Mouse (Mus musculus): Measurements from ENCODE around the gene Ascc3. TPM values are rescaled to one million over a fixed set of nuclear protein-coding genes. Genes with fewer than 3 reads are reported as not detected.

Ascc3 gene
- total and polyA plus RNA-seq, 2 experiments from 2014 or later, result 7.5 to 19.9 TPM

DNA sequence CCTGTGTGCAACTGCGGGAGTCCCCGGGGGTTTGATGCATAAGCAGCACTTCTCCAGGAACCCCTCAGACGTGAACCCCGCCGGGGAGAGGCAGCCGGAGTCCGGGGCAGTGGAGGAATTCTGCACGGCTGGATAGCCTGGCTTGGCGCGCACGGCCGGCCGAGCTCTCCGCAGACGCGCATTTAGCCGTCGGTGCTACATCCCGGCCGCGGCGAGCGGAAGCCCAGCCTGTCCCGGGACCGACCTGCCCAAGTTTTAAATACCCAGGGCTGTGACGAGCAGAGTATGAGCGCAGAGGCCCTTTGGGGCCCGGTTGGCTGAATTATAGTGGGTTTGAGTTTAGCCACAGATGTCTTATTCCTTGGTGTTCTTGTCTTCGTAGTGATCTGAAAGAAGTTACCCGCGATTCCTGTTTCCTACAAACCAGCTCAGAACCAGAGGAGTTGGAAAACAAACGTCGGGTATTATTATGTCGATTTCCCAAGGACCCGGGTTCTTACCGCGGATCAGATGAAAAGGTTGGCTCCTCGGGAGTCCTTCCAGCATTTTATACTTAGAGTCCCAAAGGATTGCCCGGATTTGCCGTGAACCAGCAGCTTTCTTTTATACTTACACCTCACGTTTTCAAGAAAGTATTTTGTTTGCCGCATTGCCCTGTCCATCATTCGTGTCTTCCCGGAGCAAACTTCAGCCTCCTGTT lies 302.8 kb downstream of the Ascc3 start:
- H3K9me3 ChIP-seq (replicated peaks; ENCODE audit: control insufficient read depth, low read length), result no peaks in the 10 kb centered on the region
- 0 out of 2 replicates have a peak, but pooled peaks cover 4% of the 10 kb centered on the region for H3K4me1 ChIP-seq (ENCODE audit: control insufficient read depth, insufficient read depth)
- H3K36me3 ChIP-seq (replicated peaks; ENCODE audit: control insufficient read depth, insufficient read depth, low read length), result no peaks in the 10 kb centered on the region
- WGBS, result 1% methylated on average over 44 of the region's 44 CpGs
- H3K9ac ChIP-seq (replicated peaks; ENCODE audit: low read depth, low read length), result no peak overlapping the region
- peak overlapping the region; percentile 41 for H3K4me3 ChIP-seq (ENCODE audit: low read depth, low read length)
- TF ChIP-seq CTCF (IDR thresholded peaks at IDR 0.05; ENCODE audit: low read depth) (no peak), EP300 (IDR thresholded peaks at IDR 0.05; ENCODE audit: low read depth) (no peak)
- ATAC-seq (ENCODE audit: insufficient read depth, low read depth) (no peak), DNase-seq (ENCODE audit: low spot score) (no peak)
- peak overlapping the region; percentile 54 for H3K4me2 ChIP-seq (ENCODE audit: low read depth, low read length)
- H3K27ac ChIP-seq (ENCODE audit: low read depth), result no peak overlapping the region
- peaks cover 100% of the 10 kb centered on the region for H3K27me3 ChIP-seq (ENCODE audit: control insufficient read depth, insufficient read depth, low read length)

DNA sequence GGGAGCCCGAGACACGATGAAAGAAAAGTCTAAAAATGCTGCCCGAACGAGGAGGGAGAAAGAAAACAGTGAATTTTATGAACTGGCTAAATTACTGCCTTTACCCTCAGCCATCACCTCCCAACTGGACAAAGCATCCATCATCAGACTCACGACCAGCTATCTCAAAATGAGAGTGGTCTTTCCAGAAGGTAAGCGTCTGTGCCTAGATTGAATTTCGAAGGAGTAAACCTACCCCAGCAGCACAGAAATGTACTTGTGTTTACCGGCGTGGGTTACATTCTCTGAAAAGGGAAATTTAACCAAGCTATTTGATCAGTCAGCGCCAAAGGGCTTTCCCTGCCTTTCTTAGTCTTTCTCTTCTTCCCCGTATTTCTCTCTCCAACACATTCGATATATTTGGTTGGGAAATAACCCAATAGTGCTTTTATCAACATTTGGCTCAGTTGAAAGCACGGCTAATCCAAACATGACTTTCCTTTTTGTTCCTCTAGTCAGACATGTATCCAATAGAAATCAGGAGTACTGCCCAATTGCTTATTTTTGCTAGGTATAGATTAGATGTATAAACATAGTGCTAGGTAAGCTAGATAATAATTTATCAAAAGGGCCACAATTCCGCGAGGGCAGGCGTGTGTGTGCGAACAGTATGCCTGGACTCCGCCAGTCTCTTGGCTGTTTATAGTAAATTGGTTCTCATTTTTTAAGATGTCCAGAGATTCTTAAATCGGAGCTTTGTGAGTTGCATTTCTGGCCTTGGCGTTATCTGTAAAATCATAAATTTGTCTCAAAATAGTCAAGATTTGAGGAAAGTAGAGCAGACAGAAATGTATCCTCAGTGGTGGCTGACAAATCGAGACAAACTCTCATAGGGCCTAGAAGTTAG lies 303.7 kb downstream of the Ascc3 start:
- 10% methylated on average over 21 of the region's 21 CpGs for WGBS
- Histone ChIP-seq H3K4me3 (ENCODE audit: low read depth, low read length) (no peak overlapping the region), H3K36me3 (replicated peaks; ENCODE audit: control insufficient read depth, insufficient read depth, low read length) (no peaks in the 10 kb centered on the region), H3K27ac (ENCODE audit: low read depth) (no peak overlapping the region), H3K4me1 (ENCODE audit: control insufficient read depth, insufficient read depth) (0 out of 2 replicates have a peak, but pooled peaks cover 4% of the 10 kb centered on the region), H3K9me3 (replicated peaks; ENCODE audit: control insufficient read depth, low read length) (no peaks in the 10 kb centered on the region), H3K4me2 (ENCODE audit: low read depth, low read length) (no peak overlapping the region), H3K9ac (replicated peaks; ENCODE audit: low read depth, low read length) (no peak overlapping the region), H3K27me3 (ENCODE audit: control insufficient read depth, insufficient read depth, low read length) (peaks cover 100% of the 10 kb centered on the region)
- DNase-seq (ENCODE audit: low spot score) (no peak), ATAC-seq (ENCODE audit: insufficient read depth, low read depth) (no peak)
- TF ChIP-seq EP300 (IDR thresholded peaks at IDR 0.05; ENCODE audit: low read depth) (no peak), CTCF (IDR thresholded peaks at IDR 0.05; ENCODE audit: low read depth) (no peak)

DNA sequence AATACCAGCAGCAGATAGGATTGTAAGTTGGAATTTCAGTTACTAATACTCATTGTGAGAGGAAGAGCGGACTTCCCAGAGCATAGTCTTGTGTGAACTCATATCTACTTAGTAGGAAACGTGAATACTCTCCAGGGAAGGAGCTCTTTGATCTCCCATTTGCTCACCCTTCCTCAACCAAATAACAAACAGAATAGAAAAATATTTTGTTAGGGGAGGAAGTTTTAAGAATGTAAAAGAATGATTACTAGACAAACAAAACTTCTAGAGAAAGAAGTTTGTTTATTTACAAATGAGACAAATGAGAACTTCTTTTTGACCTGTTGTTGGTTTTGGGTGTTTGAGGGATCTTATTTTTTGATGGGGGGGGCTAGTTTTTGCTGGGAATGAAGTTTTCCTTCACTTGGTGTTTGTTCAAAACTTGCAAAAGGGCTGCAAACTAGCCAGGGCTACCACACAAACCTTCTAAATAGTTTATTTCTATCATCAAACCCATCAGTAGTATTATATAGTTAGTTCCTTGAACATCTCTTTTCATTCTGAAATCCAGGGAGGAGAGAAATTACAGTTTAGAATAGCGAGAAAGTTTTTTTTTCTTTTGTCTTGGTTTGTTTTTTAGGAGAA lies 304.4 kb downstream of the Ascc3 start:
- ATAC-seq (ENCODE audit: insufficient read depth, low read depth) (no peak), DNase-seq (ENCODE audit: low spot score) (no peak)
- Histone ChIP-seq H3K27me3 (ENCODE audit: control insufficient read depth, insufficient read depth, low read length) (peaks cover 100% of the 10 kb centered on the region), H3K9me3 (replicated peaks; ENCODE audit: control insufficient read depth, low read length) (no peaks in the 10 kb centered on the region), H3K4me2 (ENCODE audit: low read depth, low read length) (no peak overlapping the region), H3K4me3 (ENCODE audit: low read depth, low read length) (no peak overlapping the region), H3K36me3 (replicated peaks; ENCODE audit: control insufficient read depth, insufficient read depth, low read length) (no peaks in the 10 kb centered on the region), H3K27ac (ENCODE audit: low read depth) (no peak overlapping the region), H3K9ac (replicated peaks; ENCODE audit: low read depth, low read length) (no peak overlapping the region), H3K4me1 (ENCODE audit: control insufficient read depth, insufficient read depth) (0 out of 2 replicates have a peak, but pooled peaks cover 4% of the 10 kb centered on the region)
- no peak for TF ChIP-seq EP300 (IDR thresholded peaks at IDR 0.05; ENCODE audit: low read depth)
- no peak for TF ChIP-seq CTCF (IDR thresholded peaks at IDR 0.05; ENCODE audit: low read depth)
- WGBS, result 12% methylated on average over 3 of the region's 3 CpGs

DNA sequence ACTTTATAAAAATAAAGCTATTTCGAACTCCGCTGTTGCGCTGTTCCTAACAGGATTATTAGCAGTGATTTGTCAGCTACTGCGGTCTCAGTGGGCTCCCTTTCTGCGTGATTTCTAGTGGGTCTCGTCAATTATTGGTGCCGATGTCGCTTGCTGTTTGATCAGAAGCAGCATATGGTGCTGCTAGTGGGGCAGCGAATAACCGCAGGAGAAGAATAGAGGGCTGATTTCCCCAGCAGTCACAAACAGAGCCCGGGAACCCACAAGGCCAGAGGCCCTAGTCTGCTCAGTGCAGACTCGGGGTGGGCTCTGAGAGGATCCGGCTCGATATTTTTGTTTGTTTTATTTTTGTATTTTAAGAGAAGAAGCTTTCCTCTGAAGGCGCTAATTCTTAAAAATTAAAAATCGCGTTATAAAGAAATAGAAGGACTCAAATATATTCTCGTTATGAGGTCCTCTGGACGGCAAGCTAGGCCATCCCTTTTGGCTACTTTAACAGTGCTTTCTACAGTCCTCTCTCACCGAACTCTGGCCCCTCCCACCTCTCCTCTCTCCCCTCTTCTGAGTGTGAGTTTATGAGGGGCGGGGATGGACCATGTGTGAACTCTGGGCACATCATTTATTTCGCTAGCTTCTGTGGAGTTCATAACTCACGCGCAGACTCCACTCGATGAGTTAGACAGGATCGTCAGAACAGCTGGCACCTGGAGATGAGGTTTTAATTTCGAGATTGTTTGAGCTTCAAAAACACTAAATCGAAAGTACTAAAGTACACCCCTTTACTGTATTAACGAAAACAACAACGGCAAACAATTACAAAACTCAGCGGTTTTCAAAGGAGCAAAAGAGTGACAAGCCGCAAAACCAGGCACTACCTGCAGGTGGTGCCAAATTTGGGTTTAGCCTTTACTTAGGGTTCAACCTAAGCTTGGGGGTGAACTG lies 305.3 kb downstream of the Ascc3 start:
- DNase-seq (ENCODE audit: low spot score) (no peak), ATAC-seq (ENCODE audit: insufficient read depth, low read depth) (no peak)
- no peak overlapping the region for H3K27ac ChIP-seq (ENCODE audit: low read depth)
- TF ChIP-seq CTCF (IDR thresholded peaks at IDR 0.05; ENCODE audit: low read depth) (peak; percentile 24), EP300 (IDR thresholded peaks at IDR 0.05; ENCODE audit: low read depth) (no peak)
- H3K4me2 ChIP-seq (ENCODE audit: low read depth, low read length), result no peak overlapping the region
- H3K36me3 ChIP-seq (replicated peaks; ENCODE audit: control insufficient read depth, insufficient read depth, low read length), result no peaks in the 10 kb centered on the region
- H3K4me1 ChIP-seq (ENCODE audit: control insufficient read depth, insufficient read depth), result 0 out of 2 replicates have a peak, but pooled peaks cover 4% of the 10 kb centered on the region
- peaks cover 100% of the 10 kb centered on the region for H3K27me3 ChIP-seq (ENCODE audit: control insufficient read depth, insufficient read depth, low read length)
- 5% methylated on average over 32 of the region's 32 CpGs for WGBS
- no peak overlapping the region for H3K9ac ChIP-seq (replicated peaks; ENCODE audit: low read depth, low read length)
- no peaks in the 10 kb centered on the region for H3K9me3 ChIP-seq (replicated peaks; ENCODE audit: control insufficient read depth, low read length)
- H3K4me3 ChIP-seq (ENCODE audit: low read depth, low read length), result peak overlapping the region; percentile 13; the same call in 1 of the 2 replicates

All from heart, postnatal 0 days (tissue).